Mouse (Mus musculus): Measurements from ENCODE around the gene Dzip1. TPM values are rescaled to one million over a fixed set of nuclear protein-coding genes. Genes with fewer than 3 reads are reported as not detected.

The Dzip1 gene
- polyA plus RNA-seq, 1 experiment from 2014 or later, result 9.3 TPM

DNA sequence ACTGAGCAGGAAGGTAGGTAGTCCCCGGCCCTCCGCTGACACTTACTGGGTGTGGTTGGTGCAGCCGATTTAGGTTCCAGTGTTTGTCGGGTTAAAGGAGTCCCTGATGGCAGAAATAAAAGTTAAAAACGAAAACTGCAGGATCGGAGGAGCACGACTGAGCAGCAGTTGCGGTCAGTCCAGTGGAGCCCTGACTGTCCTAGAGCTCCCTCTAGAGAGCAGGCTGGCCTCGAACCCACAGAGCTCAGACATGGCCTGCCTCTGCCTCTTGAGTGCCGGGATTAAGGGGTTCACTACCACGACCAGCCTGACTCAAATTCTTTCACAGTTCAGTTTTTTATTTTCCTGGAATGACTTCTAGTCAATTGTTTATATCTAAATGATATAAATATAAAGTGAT, 25.3 kb downstream of the Dzip1 start:
- Histone ChIP-seq H3K9ac (no peak overlapping the region), H3K4me2 (no peak overlapping the region), H3K27ac (ENCODE audit: poor library complexity, severe bottlenecking) (no peak overlapping the region), H3K27me3 (replicated peaks) (no peaks in the 10 kb centered on the region), H3K4me3 (no peak overlapping the region), H3K4me1 (replicated peaks) (no peaks in the 10 kb centered on the region), H3K9me3 (replicated peaks) (peaks cover 4% of the 10 kb centered on the region), H3K36me3 (peaks cover 77% of the 10 kb centered on the region)
- WGBS, result 81% methylated on average over 11 of the region's 11 CpGs
- no peak for ATAC-seq (ENCODE audit: insufficient number of reproducible peaks, low FRiP score)

DNA sequence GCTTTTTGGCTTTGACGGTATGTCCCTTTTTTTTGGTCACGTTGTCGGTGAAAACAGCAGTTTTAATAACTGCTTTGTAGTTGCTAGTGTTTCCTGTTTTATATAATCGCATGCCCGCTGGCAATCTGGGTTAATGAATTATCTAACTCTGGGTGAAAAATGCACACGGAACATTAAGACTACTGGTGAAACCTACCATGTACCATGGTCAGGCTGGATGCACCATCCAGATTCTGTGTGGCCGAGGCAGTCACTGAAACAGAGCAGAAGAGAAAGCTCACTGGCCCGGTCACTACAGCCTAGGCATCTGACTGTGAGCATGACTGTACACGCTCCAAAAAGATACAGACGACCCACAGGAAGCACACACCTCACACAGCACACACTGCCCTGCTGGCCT, 29.6 kb downstream of the Dzip1 start:
- no peak overlapping the region for H3K4me3 ChIP-seq
- no peaks in the 10 kb centered on the region for H3K4me1 ChIP-seq (replicated peaks)
- H3K9me3 ChIP-seq (replicated peaks), result no peaks in the 10 kb centered on the region
- H3K27ac ChIP-seq (ENCODE audit: poor library complexity, severe bottlenecking), result no peak overlapping the region
- WGBS, result 86% methylated on average over 10 of the region's 10 CpGs
- no peak overlapping the region for H3K4me2 ChIP-seq
- H3K27me3 ChIP-seq (replicated peaks), result no peaks in the 10 kb centered on the region
- peaks cover 58% of the 10 kb centered on the region for H3K36me3 ChIP-seq
- no peak for ATAC-seq (ENCODE audit: insufficient number of reproducible peaks, low FRiP score)
- H3K9ac ChIP-seq, result no peak overlapping the region

DNA sequence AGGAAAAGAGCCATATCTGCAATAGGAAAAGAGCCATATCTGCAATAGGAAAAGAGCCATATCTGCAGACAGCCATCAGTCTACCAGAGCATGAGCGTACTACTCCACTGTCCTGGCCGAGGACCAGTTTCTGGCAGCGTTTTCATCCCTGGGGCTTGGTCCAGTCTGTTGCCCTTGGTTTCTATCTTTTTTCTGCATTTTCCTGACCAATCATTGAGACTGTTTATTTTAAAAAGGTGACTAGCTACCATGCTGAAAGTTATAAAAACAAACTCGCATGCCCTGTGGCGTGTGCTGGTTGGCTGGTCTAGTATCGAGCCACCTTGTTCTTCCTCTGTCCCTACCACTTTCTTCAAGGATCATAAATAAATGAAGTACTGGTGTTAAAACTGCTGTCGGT, 30.0 kb downstream of the Dzip1 start:
- H3K9ac ChIP-seq, result no peak overlapping the region
- H3K4me1 ChIP-seq (replicated peaks), result no peaks in the 10 kb centered on the region
- H3K27ac ChIP-seq (ENCODE audit: poor library complexity, severe bottlenecking), result no peak overlapping the region
- no peak overlapping the region for H3K4me2 ChIP-seq
- peaks cover 56% of the 10 kb centered on the region for H3K36me3 ChIP-seq
- 73% methylated on average over 7 of the region's 7 CpGs for WGBS
- no peak for ATAC-seq (ENCODE audit: insufficient number of reproducible peaks, low FRiP score)
- no peak overlapping the region for H3K4me3 ChIP-seq
- H3K9me3 ChIP-seq (replicated peaks), result no peaks in the 10 kb centered on the region
- H3K27me3 ChIP-seq (replicated peaks), result no peaks in the 10 kb centered on the region

DNA sequence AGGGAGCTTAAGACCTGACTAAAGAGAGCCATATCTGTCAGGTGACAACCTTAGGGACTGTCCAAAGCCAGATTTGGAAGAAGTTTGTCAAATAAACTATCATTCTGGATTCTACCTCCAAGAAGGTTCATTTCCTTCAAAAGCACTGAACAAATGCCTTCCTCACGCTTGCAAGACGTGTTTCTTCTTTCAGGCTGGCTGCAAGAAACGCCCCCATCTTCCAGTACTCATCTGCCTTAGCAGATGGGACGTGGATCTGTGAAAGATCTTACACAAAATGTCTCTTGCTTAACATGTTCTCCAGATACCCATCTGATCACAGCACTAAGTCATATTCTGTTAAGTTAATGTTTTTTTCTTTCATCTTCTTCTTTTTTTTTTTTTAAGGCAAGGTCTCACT, 35.2 kb downstream of the Dzip1 start:
- ATAC-seq (ENCODE audit: insufficient number of reproducible peaks, low FRiP score), result no peak

DNA sequence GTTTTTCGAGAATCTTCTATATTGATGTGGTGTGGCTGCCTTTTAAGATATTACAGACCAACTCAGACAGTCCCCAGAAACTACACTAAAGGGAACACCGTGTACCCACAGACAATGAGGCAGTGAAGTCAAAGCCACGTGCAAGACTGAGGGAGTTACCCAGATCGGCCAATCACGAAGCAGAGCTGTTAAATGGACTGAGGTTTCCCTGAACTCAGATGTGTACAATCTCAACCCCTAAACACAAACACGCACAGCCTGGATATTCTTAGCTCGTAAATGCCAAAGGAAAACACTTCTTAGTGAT, 41.1 kb downstream of the Dzip1 start:
- Histone ChIP-seq H3K4me3 (no peak overlapping the region), H3K9ac (no peak overlapping the region), H3K9me3 (replicated peaks) (no peaks in the 10 kb centered on the region), H3K27me3 (replicated peaks) (no peaks in the 10 kb centered on the region), H3K4me2 (no peak overlapping the region), H3K4me1 (replicated peaks) (peaks cover 12% of the 10 kb centered on the region), H3K27ac (ENCODE audit: poor library complexity, severe bottlenecking) (no peak overlapping the region), H3K36me3 (peaks cover 78% of the 10 kb centered on the region)
- ATAC-seq (ENCODE audit: insufficient number of reproducible peaks, low FRiP score), result no peak
- 76% methylated on average over 7 of the region's 7 CpGs for WGBS

More for the DNA sequence above, 35.2 kb downstream of the Dzip1 start:
- 89% methylated on average over 4 of the region's 4 CpGs for WGBS
- Histone ChIP-seq H3K4me2 (no peak overlapping the region), H3K27me3 (replicated peaks) (no peaks in the 10 kb centered on the region), H3K4me3 (no peak overlapping the region), H3K27ac (ENCODE audit: poor library complexity, severe bottlenecking) (no peak overlapping the region), H3K9ac (no peak overlapping the region), H3K36me3 (peaks cover 62% of the 10 kb centered on the region), H3K9me3 (replicated peaks) (no peaks in the 10 kb centered on the region), H3K4me1 (replicated peaks) (no peaks in the 10 kb centered on the region)

DNA sequence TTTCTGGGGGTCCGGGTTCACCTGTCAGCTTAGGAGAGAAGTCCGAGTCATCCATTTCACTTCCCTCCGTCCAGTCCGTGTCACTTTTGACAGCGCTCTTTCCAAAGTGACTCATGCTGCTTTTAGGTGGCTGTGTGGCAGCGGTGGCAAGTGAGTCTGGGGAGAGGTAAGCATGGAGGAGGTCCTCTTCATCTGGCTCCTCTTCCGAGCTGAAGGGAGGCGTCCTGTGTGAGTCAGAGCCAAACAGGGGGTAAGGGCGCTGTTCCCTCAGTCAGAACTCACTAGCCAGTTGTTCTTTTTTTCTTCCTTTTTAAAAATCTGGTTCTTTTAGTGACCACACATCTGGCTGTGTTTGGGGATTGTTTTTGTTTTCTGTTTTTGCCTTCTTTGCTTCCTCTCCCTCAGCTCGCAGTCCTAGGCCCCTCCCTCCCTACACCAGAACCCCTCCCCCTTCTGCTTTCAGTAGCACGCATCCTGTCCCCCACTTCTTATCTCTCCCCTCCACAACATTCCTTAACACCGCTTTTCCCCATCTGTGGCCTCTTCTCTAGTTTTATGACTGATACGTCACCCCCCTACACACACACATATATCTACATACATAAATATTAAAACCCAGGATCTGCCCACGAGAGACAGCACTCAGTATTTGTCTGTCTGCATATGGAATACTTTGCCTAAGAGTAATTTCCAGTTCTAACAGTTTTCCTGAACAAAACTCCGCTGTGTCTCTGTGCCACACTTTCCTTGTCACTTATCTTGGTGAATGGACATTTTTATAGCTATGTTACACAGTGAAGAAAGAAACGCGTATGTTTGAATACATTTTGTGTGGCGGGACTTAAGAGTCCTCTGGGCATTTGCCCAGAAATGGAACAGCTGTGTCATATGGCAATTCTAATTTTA, 41.7 kb downstream of the Dzip1 start:
- H3K36me3 ChIP-seq, result peaks cover 79% of the 10 kb centered on the region
- no peak overlapping the region for H3K4me3 ChIP-seq
- H3K27me3 ChIP-seq (replicated peaks), result no peaks in the 10 kb centered on the region
- H3K4me2 ChIP-seq, result peak overlapping the region; percentile 26
- WGBS, result 59% methylated on average over 18 of the region's 18 CpGs
- ATAC-seq (ENCODE audit: insufficient number of reproducible peaks, low FRiP score), result peak; percentile 84
- H3K4me1 ChIP-seq (replicated peaks), result peaks cover 12% of the 10 kb centered on the region
- no peaks in the 10 kb centered on the region for H3K9me3 ChIP-seq (replicated peaks)
- no peak overlapping the region for H3K9ac ChIP-seq
- peak overlapping the region; percentile 1; the same call in 1 of the 2 replicates for H3K27ac ChIP-seq (ENCODE audit: poor library complexity, severe bottlenecking)

DNA sequence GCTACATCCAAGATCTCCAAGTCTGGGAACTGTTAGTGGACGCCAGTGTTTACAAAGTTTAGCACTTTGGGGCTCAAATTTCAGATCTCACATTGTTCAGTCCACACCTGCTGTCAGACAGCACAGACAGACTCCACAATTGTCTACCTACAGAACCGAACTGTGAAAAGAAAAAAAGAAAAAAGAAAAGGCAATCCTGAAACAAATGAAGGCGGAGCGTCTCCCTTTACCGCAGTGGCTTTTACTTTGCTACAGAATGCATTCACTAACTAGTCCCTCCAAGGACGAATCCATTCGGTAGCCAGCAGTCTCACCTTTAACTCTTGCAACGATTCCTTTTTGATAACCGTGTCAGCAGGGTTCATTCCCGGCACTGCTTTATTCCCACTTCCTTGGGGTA, 44.6 kb downstream of the Dzip1 start:
- H3K4me3 ChIP-seq, result no peak overlapping the region
- H3K27ac ChIP-seq (ENCODE audit: poor library complexity, severe bottlenecking), result no peak overlapping the region
- H3K36me3 ChIP-seq, result peaks cover 67% of the 10 kb centered on the region
- peaks cover 12% of the 10 kb centered on the region for H3K4me1 ChIP-seq (replicated peaks)
- no peak overlapping the region for H3K4me2 ChIP-seq
- H3K9ac ChIP-seq, result no peak overlapping the region
- 86% methylated on average over 10 of the region's 10 CpGs for WGBS
- ATAC-seq (ENCODE audit: insufficient number of reproducible peaks, low FRiP score), result no peak
- no peaks in the 10 kb centered on the region for H3K27me3 ChIP-seq (replicated peaks)
- no peaks in the 10 kb centered on the region for H3K9me3 ChIP-seq (replicated peaks)

DNA sequence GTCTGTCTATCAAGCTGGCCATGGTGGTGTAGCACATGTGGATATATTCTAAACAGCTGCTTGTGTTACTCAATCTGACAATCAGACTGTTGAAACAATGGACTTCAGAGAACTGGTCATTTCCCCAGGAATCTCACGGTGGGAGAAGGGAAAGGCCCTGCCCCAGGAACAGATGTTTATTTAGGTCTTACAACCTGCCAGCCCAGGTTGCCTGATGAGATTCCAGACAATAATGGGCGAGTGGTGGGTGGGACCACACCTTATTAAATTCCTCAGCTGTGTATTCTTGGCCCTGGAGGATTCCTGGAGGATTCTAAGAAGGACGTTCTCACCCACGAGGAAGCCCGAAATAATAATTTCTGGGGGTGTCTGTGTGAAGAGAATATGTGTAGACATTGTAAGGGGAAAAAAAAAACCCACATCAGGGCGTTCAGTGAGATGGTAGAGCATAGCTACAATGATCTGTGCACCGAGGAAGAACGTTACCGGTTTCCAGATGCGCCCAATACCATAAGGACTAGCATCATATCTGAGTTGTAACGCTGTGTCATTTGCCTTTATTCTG, 46.8 kb downstream of the Dzip1 start:
- Histone ChIP-seq H3K9me3 (replicated peaks) (no peaks in the 10 kb centered on the region), H3K4me1 (replicated peaks) (peaks cover 3% of the 10 kb centered on the region), H3K4me3 (no peak overlapping the region), H3K36me3 (peaks cover 63% of the 10 kb centered on the region), H3K4me2 (no peak overlapping the region), H3K9ac (no peak overlapping the region), H3K27ac (ENCODE audit: poor library complexity, severe bottlenecking) (no peak overlapping the region), H3K27me3 (replicated peaks) (no peaks in the 10 kb centered on the region)
- 80% methylated on average over 11 of the region's 11 CpGs for WGBS
- no peak for ATAC-seq (ENCODE audit: insufficient number of reproducible peaks, low FRiP score)

DNA sequence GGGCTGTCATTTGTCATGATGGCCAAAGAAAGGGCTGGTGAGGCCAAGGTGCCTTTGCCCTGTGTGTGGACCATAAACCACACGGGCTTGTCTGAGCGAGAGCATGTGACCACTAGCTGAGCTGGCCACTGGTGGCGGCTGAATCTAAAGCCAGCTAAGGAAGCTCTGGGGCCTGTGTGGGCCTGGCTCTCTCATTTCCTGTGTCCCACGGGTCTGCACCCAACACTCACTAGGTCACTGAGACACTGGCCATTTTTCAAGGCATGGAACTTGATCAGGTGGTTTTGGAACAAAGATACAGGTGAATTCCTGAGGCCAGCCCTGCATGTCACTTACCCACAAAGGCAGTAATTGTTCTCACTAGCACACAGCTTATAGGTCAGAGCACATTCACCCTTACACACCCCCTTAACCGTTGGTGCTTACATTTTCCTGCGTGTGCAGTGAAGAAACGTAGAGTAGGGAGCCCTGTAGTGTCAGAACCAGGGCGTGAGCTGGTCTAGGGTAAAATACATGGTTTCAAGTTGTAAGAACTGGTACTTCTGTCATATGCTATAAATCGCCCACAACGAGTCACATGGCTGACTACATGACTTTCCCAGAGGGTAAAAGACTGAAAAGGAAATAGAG, 50.4 kb downstream of the Dzip1 start:
- Histone ChIP-seq H3K36me3 (peaks cover 38% of the 10 kb centered on the region), H3K4me3 (no peak overlapping the region), H3K9me3 (replicated peaks) (no peaks in the 10 kb centered on the region), H3K4me2 (no peak overlapping the region), H3K9ac (no peak overlapping the region), H3K27ac (ENCODE audit: poor library complexity, severe bottlenecking) (no peak overlapping the region), H3K27me3 (replicated peaks) (no peaks in the 10 kb centered on the region), H3K4me1 (replicated peaks) (no peaks in the 10 kb centered on the region)
- 82% methylated on average over 10 of the region's 10 CpGs for WGBS
- ATAC-seq (ENCODE audit: insufficient number of reproducible peaks, low FRiP score), result no peak

DNA sequence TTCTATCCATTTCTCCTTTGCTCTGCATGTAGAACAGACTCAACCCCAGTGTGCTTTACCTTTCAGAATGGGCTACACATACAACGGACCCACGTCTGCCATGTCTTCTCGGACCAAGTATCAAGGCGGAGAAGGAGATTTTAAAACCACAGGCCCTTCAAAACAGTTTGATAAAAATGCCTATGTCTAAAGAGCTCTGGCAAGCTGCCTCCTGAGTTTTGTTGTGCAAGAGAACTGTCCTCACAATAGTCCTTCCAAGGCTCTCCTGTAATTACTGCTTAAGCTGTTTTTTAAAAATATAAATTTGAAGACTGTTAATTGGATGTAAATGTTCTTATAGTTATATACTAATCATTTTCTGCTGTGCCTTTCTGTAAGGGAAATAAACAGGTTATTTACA, 51.1 kb downstream of the Dzip1 start:
- Histone ChIP-seq H3K4me2 (no peak overlapping the region), H3K9ac (no peak overlapping the region), H3K36me3 (peaks cover 31% of the 10 kb centered on the region), H3K27ac (ENCODE audit: poor library complexity, severe bottlenecking) (no peak overlapping the region), H3K4me3 (no peak overlapping the region), H3K4me1 (replicated peaks) (no peaks in the 10 kb centered on the region; the same call in 1 of the 2 replicates), H3K9me3 (replicated peaks) (no peaks in the 10 kb centered on the region), H3K27me3 (replicated peaks) (no peaks in the 10 kb centered on the region)
- no peak for ATAC-seq (ENCODE audit: insufficient number of reproducible peaks, low FRiP score)
- WGBS, result 88% methylated on average over 4 of the region's 4 CpGs

DNA sequence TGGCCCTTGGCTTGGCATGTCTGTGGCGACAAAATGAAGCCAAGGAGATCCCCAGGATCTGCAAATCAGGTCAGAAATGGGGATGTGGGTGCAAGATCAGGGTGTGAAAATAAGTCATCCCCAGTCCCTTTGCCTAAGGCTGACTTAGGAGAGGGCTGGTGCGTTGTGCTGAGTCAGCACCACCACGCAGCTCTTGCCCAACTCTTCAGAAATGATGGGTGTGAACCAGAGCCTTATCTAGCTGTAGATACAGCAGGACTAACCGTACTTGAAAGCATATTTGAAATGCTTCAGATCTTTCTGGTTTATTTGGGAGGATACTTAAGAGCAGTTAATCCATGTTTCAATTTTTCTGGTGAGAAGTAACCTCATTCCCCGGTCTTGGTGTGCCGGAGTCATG, 55.5 kb downstream of the Dzip1 start:
- H3K4me3 ChIP-seq, result no peak overlapping the region
- 51% methylated on average over 6 of the region's 6 CpGs for WGBS

More for the DNA sequence above, 55.5 kb downstream of the Dzip1 start:
- no peak overlapping the region for H3K27ac ChIP-seq (ENCODE audit: poor library complexity, severe bottlenecking)
- no peak overlapping the region for H3K9ac ChIP-seq
- H3K4me1 ChIP-seq (replicated peaks), result no peaks in the 10 kb centered on the region; the same call in 1 of the 2 replicates
- no peaks in the 10 kb centered on the region for H3K9me3 ChIP-seq (replicated peaks)
- no peak overlapping the region for H3K4me2 ChIP-seq
- no peak for ATAC-seq (ENCODE audit: insufficient number of reproducible peaks, low FRiP score)
- H3K27me3 ChIP-seq (replicated peaks), result no peaks in the 10 kb centered on the region
- peaks cover 5% of the 10 kb centered on the region; the same call in 1 of the 2 replicates for H3K36me3 ChIP-seq

Data from heart, embryonic 12.5 days (tissue).